Mouse (Mus musculus) lung, postnatal 0 days (tissue): Measurements from ENCODE around the gene Usp6nl.

Experiments used
- CTCF ChIP-seq: IDR thresholded peaks from 2 replicates; pipeline ENCODE4 v1.5.1; 2016; ENCODE audit warnings: antibody characterized with exemption, mild to moderate bottlenecking
- EP300 ChIP-seq: IDR thresholded peaks from 2 replicates; pipeline ENCODE4 v1.6.1; 2016; ENCODE audit warnings: antibody characterized with exemption, mild to moderate bottlenecking, control low read depth

GRCm38 (mm10) chr2:6413723-6414122, 91.3 kb downstream of the Usp6nl start:
- TF ChIP-seq CTCF (no peak), EP300 (no peak)
